Mouse (Mus musculus): ENCODE measurements around the gene Trim71.

GRCm38 (mm10) chr9:114610266-114610665, 46.1 kb upstream of the Trim71 start:
- TF ChIP-seq CTCF (IDR thresholded peaks at IDR 0.05; ENCODE audit: low read depth) (no peak), EP300 (IDR thresholded peaks at IDR 0.05; ENCODE audit: low read depth) (no peak)

Measured in liver, postnatal 0 days (tissue).